Mouse (Mus musculus): ENCODE measurements around the gene Gm13089. TPM values are rescaled to one million over a fixed set of nuclear protein-coding genes. Genes with fewer than 3 reads are reported as not detected.
"Not testable (repeated sequence)": the region's sequence is repeated elsewhere in the genome, so short reads cannot be mapped to it uniquely, and the experiment has no call there.

The Gm13089 gene
- not detected in 2 replicates for total RNA-seq (2017)

GRCm38 (mm10) chr4:143702611-143703010 lies at the start of gene Gm13089:
Gm13089 (minus strand) TSS chr4:143702711.
- ATAC-seq (ENCODE audit: extremely low read depth, insufficient number of reproducible peaks, low FRiP score, poor library complexity, severe bottlenecking): no peak

GRCm38 (mm10) chr4:143719155-143719554 lies 16.6 kb upstream of the Gm13089 start, which contains the start of gene Gm13078:
Gm13078 (plus strand) TSS chr4:143719455.
- no peak for ATAC-seq (ENCODE audit: extremely low read depth, insufficient number of reproducible peaks, low FRiP score, poor library complexity, severe bottlenecking)

- not testable (repeated sequence) for ATAC-seq (ENCODE audit: extremely low read depth, insufficient number of reproducible peaks, low FRiP score, poor library complexity, severe bottlenecking)
Measured at GRCm38 (mm10) chr4:143657146-143657545, 45.4 kb downstream of the Gm13089 start, which contains the start of gene Gm13088. Gm13088 (minus strand) TSS chr4:143657246.

Other genes with a start within 250 kb of the Gm13089 start
- gene Gm13043, start 191.4 kb downstream of the Gm13089 start, total RNA-seq (2017): not detected in 2 replicates
- gene Gm13040, start 166.8 kb downstream of the Gm13089 start, total RNA-seq (2017): not detected in 2 replicates
- gene BC080695, start 151.0 kb downstream of the Gm13089 start, total RNA-seq (2017): not detected in 2 replicates
- gene Gm13057, start 151.0 kb downstream of the Gm13089 start, total RNA-seq (2017): not detected in 2 replicates
- 0.25 TPM in 1 of 2 replicates, not detected in the other for gene Gm13083, start 87.7 kb downstream of the Gm13089 start, total RNA-seq (2017)
- gene Gm13088, start 45.5 kb downstream of the Gm13089 start, total RNA-seq (2017): not detected in 2 replicates
- gene Gm13078, start 16.7 kb upstream of the Gm13089 start, total RNA-seq (2017): not detected in 2 replicates
- not detected in 2 replicates for gene Gm13023, start 86.6 kb upstream of the Gm13089 start, total RNA-seq (2017)
- not detected in 2 replicates for gene Gm13084, start 113.4 kb upstream of the Gm13089 start, total RNA-seq (2017)
- gene Gm13103, start 143.8 kb upstream of the Gm13089 start, total RNA-seq (2017): not detected in 2 replicates
- gene Pramef6, start 197.7 kb upstream of the Gm13089 start, total RNA-seq (2017): not detected in 2 replicates
- not detected in 2 replicates for gene Pramef25, start 248.3 kb upstream of the Gm13089 start, total RNA-seq (2017)